Mouse (Mus musculus): ENCODE data around the gene Zfp46. TPM values are rescaled to one million over a fixed set of nuclear protein-coding genes. Genes with fewer than 3 reads are reported as not detected.

Zfp46 gene
- total RNA-seq, 2 experiments from 2014 or later, result 23.3 to 33.0 TPM

GRCm38 (mm10) chr4:136266716-136267343, 17.7 kb upstream of the Zfp46 start:
- no peak for DNase-seq

DNA sequence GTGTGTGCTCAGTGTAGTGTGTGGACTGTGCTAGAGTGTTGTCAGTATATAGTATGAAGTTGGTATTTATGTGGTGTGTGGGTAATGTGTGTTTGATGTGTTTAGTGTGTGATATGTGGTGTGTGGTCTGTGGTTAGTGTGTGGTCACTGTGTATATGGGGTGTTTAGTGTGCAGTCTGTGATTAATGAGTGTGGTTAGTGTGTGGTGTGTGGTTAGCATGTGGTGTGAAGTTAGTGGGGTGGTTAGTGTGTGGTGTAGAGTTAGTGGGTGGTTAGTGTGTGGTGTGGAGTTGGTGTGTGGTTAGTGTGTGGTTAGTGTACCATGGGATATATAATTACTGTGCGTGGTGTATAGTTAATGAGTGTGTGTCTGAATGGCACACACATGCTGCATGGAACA, 15.6 kb upstream of the Zfp46 start:
- DNase-seq, result no peak

GRCm38 (mm10) chr4:136270648-136271047, 13.8 kb upstream of the Zfp46 start:
- DNase-seq, result no peak

GRCm38 (mm10) chr4:136281097-136281496, 3.4 kb upstream of the Zfp46 start:
- no peak for DNase-seq

DNA sequence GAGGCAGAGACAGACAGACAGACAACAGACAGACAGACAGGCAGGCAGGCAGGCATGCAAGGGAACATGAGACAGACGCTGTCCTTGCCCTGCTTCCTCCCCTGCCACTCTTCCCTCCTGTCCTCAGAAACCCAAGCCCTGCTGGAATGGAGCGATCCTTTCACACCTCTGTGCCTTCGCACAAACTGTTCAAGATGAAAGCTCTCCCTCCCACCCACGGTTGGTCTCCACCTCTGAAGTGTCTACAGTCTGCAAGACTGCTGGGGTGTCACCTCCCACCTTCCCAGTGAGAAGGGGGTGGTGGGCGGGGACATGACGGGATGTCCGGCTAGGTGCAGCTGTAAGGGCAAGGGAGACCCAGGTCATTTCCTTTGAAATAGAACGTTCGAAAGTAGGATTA, 2.9 kb upstream of the Zfp46 start:
- no peak for DNase-seq

DNA sequence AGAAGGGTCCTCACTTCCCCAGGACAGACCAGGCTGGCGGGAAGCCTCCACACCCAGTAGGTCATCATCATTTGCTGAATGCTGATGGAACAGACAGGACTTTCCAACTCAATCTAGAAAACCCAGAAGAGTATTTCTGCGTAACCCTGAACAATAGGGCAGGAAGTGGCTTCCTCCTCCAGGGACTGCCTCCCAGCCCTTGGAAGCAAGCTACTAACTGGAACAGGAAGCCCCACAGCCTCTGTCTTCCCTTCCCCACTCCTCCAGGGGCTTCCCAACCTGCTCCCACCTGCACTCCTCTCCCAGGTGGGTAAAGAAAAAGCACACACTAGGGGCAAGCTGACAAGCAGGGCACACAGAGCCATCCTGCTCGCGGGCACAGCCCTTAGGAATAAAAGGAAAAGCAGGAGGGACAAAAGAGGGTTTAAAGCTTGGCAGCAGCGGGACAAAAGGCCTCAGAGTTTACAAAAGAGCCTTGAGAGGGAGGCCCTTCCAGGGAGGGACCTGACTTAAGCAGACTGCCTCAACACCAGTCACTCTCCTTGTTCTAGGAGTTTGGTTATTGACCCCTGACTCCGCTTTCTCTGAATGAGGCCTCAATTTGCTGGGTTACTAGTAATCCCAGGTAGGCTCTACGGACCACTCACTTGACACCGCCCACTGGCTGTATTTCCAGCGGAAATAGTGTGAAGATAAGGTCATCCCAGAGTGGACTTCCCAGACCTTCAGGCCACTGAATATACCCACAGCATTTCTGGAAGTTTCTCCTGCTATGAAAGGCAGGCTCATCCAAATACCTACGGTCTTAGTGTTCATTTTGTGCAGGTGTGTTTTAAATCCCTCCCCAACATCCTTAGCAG, 1.6 kb upstream of the Zfp46 start:
- DNase-seq, result peak; percentile 38

DNA sequence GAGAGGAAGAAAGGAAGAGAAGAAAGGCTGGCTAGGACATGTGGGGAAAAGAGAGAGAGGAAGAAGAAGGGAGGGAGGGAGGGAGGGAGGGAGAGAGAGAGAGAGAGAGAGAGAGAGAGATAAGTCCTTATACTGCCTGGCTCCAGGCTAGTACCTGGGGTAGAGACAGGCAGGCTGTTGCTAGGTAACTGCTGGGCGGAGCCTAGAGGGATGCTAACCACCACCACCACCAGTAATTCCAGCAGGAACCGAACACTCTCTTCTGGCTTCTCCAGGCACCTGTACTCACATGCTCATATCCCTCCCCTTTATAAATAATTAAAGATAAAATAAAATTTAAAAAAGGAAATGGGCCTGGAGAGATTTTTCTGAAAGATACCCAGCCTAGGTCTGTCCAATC, 700 bp upstream of the Zfp46 start:
- DNase-seq, result no peak

GRCm38 (mm10) chr4:136284891-136285290, 408 bp downstream of the Zfp46 start:
- peak; percentile 26 for DNase-seq

DNA sequence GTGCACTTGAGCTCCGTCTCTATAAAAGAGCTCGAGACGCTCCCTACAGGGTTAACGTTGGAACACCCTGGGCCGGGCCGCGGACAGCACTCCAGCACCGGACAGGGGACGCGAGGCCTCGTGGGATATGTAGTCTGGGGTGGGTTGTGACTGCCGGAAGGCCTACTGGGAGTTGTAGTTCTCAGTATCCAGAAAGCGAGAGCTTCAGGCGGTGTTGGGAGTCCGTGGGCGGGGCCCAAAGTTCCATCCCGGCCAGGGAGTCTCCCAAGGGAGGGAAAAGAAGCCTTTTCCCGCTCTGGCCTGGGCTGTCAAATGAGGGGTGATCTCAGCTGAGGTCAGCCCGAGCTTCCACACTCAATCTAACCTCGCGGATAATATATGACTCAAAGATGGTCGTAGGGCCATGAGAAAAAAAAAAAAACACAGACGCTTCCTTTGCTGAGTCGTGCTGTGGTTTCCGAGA, 896 bp downstream of the Zfp46 start:
- DNase-seq, result peak; percentile 94

- DNase-seq, result peak; percentile 96
Observed at GRCm38 (mm10) chr4:136285811-136286371, 1.4 kb downstream of the Zfp46 start.

DNA sequence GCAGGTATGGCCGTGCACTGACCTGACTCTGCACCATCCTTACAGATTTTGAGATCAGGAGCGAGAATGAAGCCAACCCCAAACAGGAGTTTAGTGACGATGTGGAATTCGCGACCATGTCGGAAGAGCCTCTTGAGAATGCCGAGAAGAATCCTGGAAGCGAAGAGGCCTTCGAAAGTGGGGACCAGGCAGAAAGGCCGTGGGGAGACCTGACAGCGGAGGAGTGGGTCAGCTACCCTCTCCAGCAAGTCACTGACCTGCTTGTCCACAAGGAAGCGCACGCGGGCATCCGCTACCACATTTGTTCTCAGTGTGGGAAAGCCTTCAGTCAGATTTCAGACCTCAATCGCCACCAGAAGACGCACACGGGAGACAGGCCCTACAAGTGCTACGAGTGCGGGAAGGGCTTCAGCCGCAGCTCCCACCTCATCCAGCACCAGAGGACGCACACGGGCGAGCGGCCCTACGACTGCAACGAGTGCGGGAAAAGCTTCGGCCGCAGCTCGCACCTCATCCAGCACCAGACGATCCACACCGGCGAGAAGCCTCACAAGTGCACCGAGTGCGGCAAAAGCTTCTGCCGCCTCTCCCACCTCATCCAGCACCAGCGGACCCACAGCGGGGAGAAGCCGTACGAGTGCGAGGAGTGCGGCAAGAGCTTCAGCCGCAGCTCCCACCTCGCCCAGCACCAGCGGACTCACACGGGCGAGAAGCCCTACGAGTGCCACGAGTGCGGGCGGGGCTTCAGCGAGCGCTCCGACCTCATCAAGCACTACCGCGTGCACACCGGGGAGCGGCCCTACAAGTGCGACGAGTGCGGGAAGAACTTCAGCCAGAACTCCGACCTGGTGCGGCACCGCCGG, 5.7 kb downstream of the Zfp46 start:
- no peak for DNase-seq

GRCm38 (mm10) chr4:136290781-136291595, 6.5 kb downstream of the Zfp46 start:
- no peak for DNase-seq

DNA sequence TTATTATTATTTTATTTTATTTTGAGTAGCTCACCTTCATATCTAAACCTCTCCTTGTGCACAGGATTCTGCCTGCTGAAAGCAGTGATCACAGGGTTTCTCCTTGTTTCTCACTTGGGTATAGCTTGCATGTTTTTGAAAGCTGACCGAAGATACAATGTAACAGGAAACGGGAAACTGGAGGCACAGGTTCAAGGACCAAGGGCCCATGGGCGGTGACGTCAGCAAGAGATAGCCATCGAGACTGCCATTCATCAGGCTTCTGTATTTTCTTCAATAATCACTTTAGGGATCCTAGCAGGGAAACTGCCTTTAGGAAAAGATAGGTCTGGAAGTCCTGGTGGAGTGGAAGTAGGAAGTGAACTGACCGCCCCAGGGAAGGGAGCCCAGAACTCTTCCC, 7.2 kb downstream of the Zfp46 start:
- no peak for DNase-seq

DNA sequence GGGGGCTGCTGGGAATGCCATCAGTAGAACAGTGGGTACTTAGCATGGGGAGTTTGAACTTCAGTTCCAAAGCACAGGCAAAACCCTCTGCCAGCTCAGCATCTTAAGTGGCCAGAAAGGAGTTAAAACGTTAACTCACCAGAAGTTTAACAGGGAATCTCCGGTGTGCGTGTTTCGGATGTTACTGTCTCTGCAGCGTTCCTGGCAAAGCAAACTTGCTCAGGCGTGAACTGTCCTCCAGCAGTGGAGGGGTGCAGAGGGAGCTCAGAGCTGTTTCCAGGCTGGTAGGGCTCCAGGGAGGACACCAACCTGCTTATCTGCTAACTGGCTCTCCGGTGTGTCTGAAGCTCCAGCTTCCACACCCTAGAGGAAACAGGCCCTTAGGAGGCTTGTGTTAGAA, 11.5 kb downstream of the Zfp46 start:
- no peak for DNase-seq

DNA sequence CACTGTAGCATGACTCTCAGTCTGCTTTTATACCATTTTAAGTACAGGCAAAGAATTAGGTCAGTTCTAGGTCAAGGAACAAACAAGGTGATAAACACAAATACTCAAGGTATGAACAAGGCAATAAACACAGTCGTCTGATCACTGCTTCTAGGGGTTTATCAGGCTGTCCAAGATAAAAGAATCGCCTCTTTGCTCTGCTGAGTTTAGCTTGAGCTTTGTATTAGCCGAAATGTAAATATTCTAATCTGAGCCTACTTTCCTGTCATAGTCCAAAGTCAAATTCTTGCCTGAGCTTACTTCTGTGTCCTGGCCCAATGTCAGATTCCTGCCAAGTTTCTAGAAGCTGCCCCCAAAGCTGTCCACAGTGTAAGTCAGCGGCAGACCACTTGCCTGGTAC, 18.0 kb downstream of the Zfp46 start:
- no peak for DNase-seq

DNA sequence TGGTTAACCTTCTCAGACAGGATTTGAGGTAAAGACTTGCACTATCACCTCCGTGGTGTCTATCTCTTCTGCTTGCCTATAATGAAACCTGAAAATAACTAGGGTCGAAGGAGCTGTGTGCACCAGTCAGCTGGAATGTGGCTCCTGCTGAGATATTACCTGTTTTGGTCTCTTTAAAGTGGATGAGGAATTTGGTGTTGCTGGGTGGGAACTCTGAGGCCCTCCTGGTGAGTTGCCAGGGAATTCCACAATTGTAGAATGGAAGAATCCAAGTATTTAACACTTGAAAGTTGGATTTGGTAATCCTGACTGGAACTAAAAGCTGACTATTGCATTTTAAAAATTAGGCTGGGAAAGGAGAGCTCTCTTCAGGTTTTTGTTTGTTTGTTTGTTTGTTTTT, 19.7 kb downstream of the Zfp46 start:
- no peak for DNase-seq

- DNase-seq, result no peak
Observed at GRCm38 (mm10) chr4:136308355-136308754, 23.9 kb downstream of the Zfp46 start.

DNA sequence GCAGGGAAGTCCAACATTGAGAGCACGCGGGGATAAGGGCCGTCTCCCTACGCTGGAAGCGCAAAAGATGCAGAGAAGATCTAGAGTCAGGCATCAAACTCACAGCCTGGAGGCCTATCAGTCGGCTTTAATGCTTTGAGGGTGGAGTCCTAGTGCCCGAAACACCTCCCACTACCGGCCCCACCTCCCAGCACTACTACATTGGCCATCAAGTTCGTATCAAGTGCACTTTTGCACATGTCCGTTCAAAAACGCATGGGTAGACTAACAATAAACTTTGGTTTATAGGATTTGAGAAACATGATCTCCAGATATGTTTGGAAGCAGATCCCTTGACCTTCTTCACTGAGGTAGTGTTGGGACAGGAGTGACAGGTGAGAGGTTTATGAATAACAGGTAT, 25.3 kb downstream of the Zfp46 start:
- peak; percentile 74 for DNase-seq

DNA sequence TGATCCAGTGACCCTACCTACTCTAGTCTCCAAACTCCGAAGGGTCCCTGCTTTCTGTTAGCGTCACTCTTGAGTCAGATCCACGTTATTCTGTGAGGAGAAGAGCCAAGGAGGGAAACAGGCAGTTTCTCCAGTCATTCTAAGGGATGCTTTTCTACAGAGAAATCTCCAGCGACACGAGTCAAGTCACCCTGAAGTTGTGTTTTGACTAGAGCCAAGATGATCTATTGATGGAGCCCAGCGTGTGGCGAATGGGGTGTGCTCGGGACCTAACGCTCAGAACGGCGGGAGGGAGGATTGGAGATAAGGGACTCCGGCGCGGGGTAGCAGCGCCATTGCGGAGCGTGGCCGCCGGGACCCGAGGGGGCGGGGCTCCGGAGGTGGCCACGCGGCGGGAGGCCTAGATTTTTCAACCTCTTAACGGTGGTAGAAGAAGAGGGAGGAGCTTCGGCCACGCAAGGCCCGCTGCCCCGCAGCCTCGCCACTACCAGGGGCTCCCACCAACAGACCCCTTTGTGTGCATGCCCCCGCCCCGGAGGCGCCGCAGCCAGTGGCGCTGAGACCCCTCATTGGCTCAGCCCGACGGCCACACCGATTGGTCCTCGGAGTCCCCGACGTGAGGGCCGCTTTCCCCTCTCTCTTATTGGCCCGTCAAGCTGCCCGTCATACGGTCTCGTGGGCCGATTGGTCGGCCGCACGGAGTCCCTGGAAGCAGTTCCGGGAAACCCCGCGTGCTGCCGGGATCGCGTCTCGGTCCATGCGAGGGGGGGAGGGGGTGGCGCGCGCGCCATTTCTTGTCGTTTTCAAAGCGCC, 26.0 kb downstream of the Zfp46 start, which contains the start of gene Hnrnpr:
TSS of gene Hnrnpr (plus strand) at position 714 of the 813 bp plus-strand sequence.
- DNase-seq, result peak; percentile 100

Data from adrenal gland, postnatal 10 days (tissue).